ENCODE assay signal across 8 mouse cellular contexts in the genomic region with DNA sequence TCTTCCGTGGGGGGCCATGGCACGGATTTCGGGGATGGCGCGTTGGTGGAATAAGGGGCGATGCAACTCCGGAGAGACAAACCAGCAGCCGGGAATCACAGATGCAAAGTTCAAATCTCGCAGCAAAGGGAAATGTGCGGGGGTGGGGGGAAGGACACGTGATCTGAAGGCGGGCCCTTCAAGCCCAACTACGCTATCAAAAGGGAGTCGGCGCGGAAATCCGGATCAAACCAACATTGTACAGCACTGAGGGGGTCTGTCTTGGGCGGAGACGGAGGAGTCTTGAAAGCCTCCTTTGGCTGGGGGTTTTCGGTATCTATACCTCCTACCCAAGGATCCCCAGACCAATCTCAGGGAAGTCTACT. TPM values are rescaled to one million over a fixed set of nuclear protein-coding genes. Genes with fewer than 3 reads are reported as not detected.
A peak's percentile ranks its signal among the peaks of the same experiment; 100 is the strongest.
DNase-seq lines count a peak whose midpoint lies in the region; ATAC-seq and TF ChIP-seq lines count a peak whose summit lies in the region.

A gene (minus strand): TSS at position 202 of the 365 bp plus-strand sequence.

- peak within 1 kb of the TSS; percentile 70 for H3K4me2 ChIP-seq in hindbrain, postnatal 0 days (ENCODE audit: low read depth, low read length)

- H3K4me3 ChIP-seq in gastrocnemius, adult 2 months, result peak within 1 kb of the TSS; percentile 92
- peak within 1 kb of the TSS; percentile 73 for H3K4me3 ChIP-seq in hindbrain, postnatal 0 days (ENCODE audit: low read length)
- H3K4me3 ChIP-seq in left cerebral cortex, adult 2 months, result peak within 1 kb of the TSS; percentile 93

- peak; percentile 97 for ATAC-seq in hindbrain, postnatal 0 days
- ATAC-seq in megakaryocyte, adult 5-6 weeks (ENCODE audit: poor library complexity, severe bottlenecking), result peak; percentile 87

- peaks cover 22% of the 10 kb centered on the region; the same call in 1 of the 2 replicates for H3K36me3 ChIP-seq in hindbrain, postnatal 0 days (ENCODE audit: insufficient read depth, low read length)

- TF ChIP-seq CTCF in gastrocnemius, adult 2 months (IDR thresholded peaks at IDR 0.05), result no peak
- no peak for TF ChIP-seq CTCF in hindbrain, postnatal 0 days (IDR thresholded peaks at IDR 0.05; ENCODE audit: low read depth)
- no peak for TF ChIP-seq CTCF in left cerebral cortex, adult 2 months (IDR thresholded peaks at IDR 0.05)

- H3K27me3 ChIP-seq in hindbrain, postnatal 0 days (ENCODE audit: insufficient read depth, low read length), result no peaks in the 10 kb centered on the region

- WGBS in hindbrain, postnatal 0 days, result under 1% methylated on average over 20 of the region's 20 CpGs

- peak within 1 kb of the TSS; percentile 76 for H3K9ac ChIP-seq in hindbrain, postnatal 0 days (replicated peaks; ENCODE audit: low read length)

- intact Hi-C loops in gastrocnemius, adult 2 months (cut with DNase I), result loop anchor here (5.0 kb wide), 1 partner anchor 142 kb away; no protein-coding TSS in a partner anchor
- intact Hi-C loops in left cerebral cortex, adult 2 months (cut with DNase I), result no loop called here

- peak within 1 kb of the TSS; percentile 79 for H3K27ac ChIP-seq in gastrocnemius, adult 2 months
- H3K27ac ChIP-seq in hindbrain, postnatal 0 days, result peak within 1 kb of the TSS; percentile 92
- H3K27ac ChIP-seq in left cerebral cortex, adult 2 months, result peak within 1 kb of the TSS; percentile 81

- peak; percentile 93 for DNase-seq in WW6 (ENCODE audit: low read depth, low spot score)
- peak; percentile 75 to 86 for DNase-seq in cerebellum, postnatal 4 days (ENCODE audit: low spot score in 2 of 2)
- DNase-seq in gastrocnemius, adult 2 months, result peak; percentile 79
- peak; percentile 97 for DNase-seq in hindbrain, postnatal 0 days (ENCODE audit: low spot score)
- DNase-seq in left cerebral cortex, adult 2 months (ENCODE audit: extremely low spot score in 1 of 2, low spot score in 2 of 2), result peak; percentile 79 to 83
- DNase-seq in right cerebral cortex, adult 2 months (ENCODE audit: low spot score in 2 of 2), result peak; percentile 88
- DNase-seq in urinary bladder, postnatal 14 days (ENCODE audit: low spot score), result peak; percentile 86

- no peaks in the 10 kb centered on the region for H3K9me3 ChIP-seq in hindbrain, postnatal 0 days (ENCODE audit: low read length)

- no peaks in the 10 kb centered on the region for H3K4me1 ChIP-seq in hindbrain, postnatal 0 days (ENCODE audit: insufficient read depth, low read length)

RNA-seq across cellular contexts. Expression of the gene that starts here (rescaled TPM):
- total RNA-seq in gastrocnemius, adult 2 months (2021), result 10 to 100 TPM; 10.7 to 16.4 TPM
- total RNA-seq in hindbrain, postnatal 0 days (2014; rRNA removed), result 271 and 302 TPM in 2 replicates
- 247 and 248 TPM in 2 replicates for polyA plus RNA-seq in hindbrain, postnatal 0 days (2015; fragmentation: Nextera tagmentation; extraction: Ambion mirVana)
- total RNA-seq in left cerebral cortex, adult 2 months (2021), result 10 to 100 TPM; 27.4 to 33.3 TPM
- 126 and 155 TPM in 2 replicates for total RNA-seq in megakaryocyte, adult 5-6 weeks (2015)
- total RNA-seq in megakaryocyte, adult 5-6 weeks (2017), result 76.2 and 102 TPM in 2 replicates

Comparison
In these comparisons a context has a peak if more than half of its experiments do, and no peak if none do; other contexts are left out.
1. Peak in every context shown above with its lines: DNase-seq, ATAC-seq, H3K4me3 ChIP-seq and H3K27ac ChIP-seq.